Mouse (Mus musculus) forebrain, embryonic 10.5 days (tissue): ENCODE results near the gene Tpsab1. TPM values are rescaled to one million over a fixed set of nuclear protein-coding genes. Genes with fewer than 3 reads are reported as not detected.

Experiments
- DNase-seq: peaks from one replicate; pipeline ENCODE4 v3.0.0-alpha.2; 2017; ENCODE audit warnings: low spot score; ENCODE audit errors: extremely low spot score
- H3K27ac ChIP-seq: fragments of 300-500 bp; sonication (generic); 2 replicates; pipeline ENCODE4 v1.5.1; 2016; ENCODE audit warnings: mild to moderate bottlenecking
- H3K27me3 ChIP-seq: fragments of 300-500 bp; sonication (generic); 2 replicates; pipeline ENCODE4 v1.6.1; 2016; ENCODE audit warnings: mild to moderate bottlenecking; ENCODE audit not compliant: poor library complexity, severe bottlenecking
- H3K36me3 ChIP-seq: fragments of 300-500 bp; sonication (generic); replicated peaks from 2 replicates; pipeline ENCODE4 v1.6.1; 2016; ENCODE audit warnings: mild to moderate bottlenecking, moderate library complexity
- H3K4me1 ChIP-seq: fragments of 300-500 bp; sonication (generic); 2 replicates; pipeline ENCODE4 v1.6.1; 2016
- H3K4me3 ChIP-seq: fragments of 300-500 bp; sonication (generic); 2 replicates; pipeline ENCODE4 v1.5.1; 2016; ENCODE audit warnings: mild to moderate bottlenecking, moderate library complexity
- H3K9me3 ChIP-seq: fragments of 300-500 bp; sonication (generic); 2 replicates; pipeline ENCODE4 v1.6.1; 2016; ENCODE audit warnings: mild to moderate bottlenecking, moderate library complexity
- WGBS: fragments of 180-500 bp; shearing (Covaris S2); methylation state at CpG from one replicate; pipeline ENCODE4 v1.1.7; 2016; 5-methylcytosine and 5-hydroxymethylcytosine counted together
- polyA plus RNA-seq: library from polyadenylated mRNA; unstranded; fragments of >200 nt; fragmentation: Nextera tagmentation; extraction: Ambion mirVana; gene quantifications from 2 replicates; pipeline ENCODE4 v1.2.1, GENCODE M21; 2016

Gene Tpsab1
- not detected in 2 replicates for polyA plus RNA-seq

- Histone ChIP-seq H3K27ac (no peak within 1 kb of the TSS), H3K4me1 (no peaks in the 10 kb centered on the region), H3K27me3 (no peaks in the 10 kb centered on the region), H3K4me3 (no peak within 1 kb of the TSS), H3K9me3 (no peaks in the 10 kb centered on the region), H3K36me3 (no peaks in the 10 kb centered on the region)
- WGBS = 95% methylated on average over 4 of the region's 4 CpGs
- DNase-seq = no peak
Measured at GRCm38 (mm10) chr17:25345462-25345861, at the start of gene Tpsab1. Gene Tpsab1 (minus strand): TSS chr17:25345562.

- WGBS = 88% methylated on average over 4 of the region's 4 CpGs
- Histone ChIP-seq H3K27me3 (peaks cover 42% of the 10 kb centered on the region), H3K27ac (no peak overlapping the region), H3K9me3 (no peaks in the 10 kb centered on the region), H3K4me1 (peaks cover 19% of the 10 kb centered on the region), H3K36me3 (peaks cover 9% of the 10 kb centered on the region), H3K4me3 (no peak overlapping the region)
- no peak for DNase-seq
Measured at GRCm38 (mm10) chr17:25394526-25394925, 49.2 kb upstream of the Tpsab1 start.

- Histone ChIP-seq H3K27ac (no peak overlapping the region), H3K4me3 (no peak overlapping the region), H3K27me3 (no peaks in the 10 kb centered on the region), H3K36me3 (no peaks in the 10 kb centered on the region; the same call in 1 of the 2 replicates), H3K9me3 (no peaks in the 10 kb centered on the region), H3K4me1 (peaks cover 7% of the 10 kb centered on the region)
- peak; percentile 31 for DNase-seq
- WGBS = 50% methylated on average over 9 of the region's 9 CpGs
Measured at GRCm38 (mm10) chr17:25374011-25374410, 28.6 kb upstream of the Tpsab1 start.

- Histone ChIP-seq H3K36me3 (no peaks in the 10 kb centered on the region; the same call in 1 of the 2 replicates), H3K4me3 (no peak overlapping the region), H3K4me1 (peaks cover 5% of the 10 kb centered on the region; the same call in 1 of the 2 replicates), H3K27me3 (no peaks in the 10 kb centered on the region), H3K27ac (no peak overlapping the region), H3K9me3 (no peaks in the 10 kb centered on the region)
- WGBS = 83% methylated on average over 8 of the region's 8 CpGs
- DNase-seq = no peak
Measured at GRCm38 (mm10) chr17:25372491-25372890, 27.1 kb upstream of the Tpsab1 start.

- no peak within 1 kb of the TSS for H3K27ac ChIP-seq
- 85% methylated on average over 3 of the region's 3 CpGs for WGBS
- no peaks in the 10 kb centered on the region for H3K9me3 ChIP-seq
- H3K4me1 ChIP-seq = peaks cover 4% of the 10 kb centered on the region; the same call in 1 of the 2 replicates
- no peaks in the 10 kb centered on the region for H3K36me3 ChIP-seq
- no peak within 1 kb of the TSS for H3K4me3 ChIP-seq
- H3K27me3 ChIP-seq = no peaks in the 10 kb centered on the region
- no peak for DNase-seq
Measured at GRCm38 (mm10) chr17:25368973-25369372, 23.6 kb upstream of the Tpsab1 start, which contains the start of gene Tpsg1. Gene Tpsg1 (plus strand): TSS chr17:25369273.

- no peaks in the 10 kb centered on the region for H3K4me1 ChIP-seq
- no peak within 1 kb of the TSS for H3K4me3 ChIP-seq
- H3K27me3 ChIP-seq = no peaks in the 10 kb centered on the region
- no peak for DNase-seq
- H3K9me3 ChIP-seq = no peaks in the 10 kb centered on the region
- H3K27ac ChIP-seq = no peak within 1 kb of the TSS
- H3K36me3 ChIP-seq = no peaks in the 10 kb centered on the region
- 78% methylated on average over 2 of the region's 2 CpGs for WGBS
Measured at GRCm38 (mm10) chr17:25366005-25366404, 20.6 kb upstream of the Tpsab1 start, which contains the start of gene Tpsb2. Gene Tpsb2 (plus strand): TSS chr17:25366305.

GRCm38 (mm10) chr17:25363726-25364125 lies 18.4 kb upstream of the Tpsab1 start:
- WGBS = 17% methylated on average over 1 of the region's 1 CpGs
- Histone ChIP-seq H3K9me3 (no peaks in the 10 kb centered on the region), H3K36me3 (no peaks in the 10 kb centered on the region), H3K4me3 (no peak overlapping the region), H3K4me1 (no peaks in the 10 kb centered on the region), H3K27ac (no peak overlapping the region), H3K27me3 (no peaks in the 10 kb centered on the region)
- DNase-seq = no peak

- no peaks in the 10 kb centered on the region for H3K9me3 ChIP-seq
- DNase-seq = no peak
- H3K4me1 ChIP-seq = no peaks in the 10 kb centered on the region
- WGBS = 71% methylated on average over 2 of the region's 2 CpGs
- H3K27ac ChIP-seq = no peak overlapping the region
- H3K27me3 ChIP-seq = no peaks in the 10 kb centered on the region
- no peaks in the 10 kb centered on the region for H3K36me3 ChIP-seq
- H3K4me3 ChIP-seq = no peak overlapping the region
Measured at GRCm38 (mm10) chr17:25361291-25361690, 15.9 kb upstream of the Tpsab1 start.

- H3K27me3 ChIP-seq = no peaks in the 10 kb centered on the region
- H3K27ac ChIP-seq = no peak overlapping the region
- no peak overlapping the region for H3K4me3 ChIP-seq
- no peaks in the 10 kb centered on the region for H3K9me3 ChIP-seq
- DNase-seq = no peak
- H3K36me3 ChIP-seq = no peaks in the 10 kb centered on the region
- 66% methylated on average over 3 of the region's 3 CpGs for WGBS
- no peaks in the 10 kb centered on the region for H3K4me1 ChIP-seq
Measured at GRCm38 (mm10) chr17:25341490-25341889, 3.9 kb downstream of the Tpsab1 start.

GRCm38 (mm10) chr17:25340003-25340402 lies 5.4 kb downstream of the Tpsab1 start:
- Histone ChIP-seq H3K4me3 (no peak overlapping the region), H3K4me1 (no peaks in the 10 kb centered on the region), H3K27ac (no peak overlapping the region), H3K36me3 (no peaks in the 10 kb centered on the region), H3K9me3 (no peaks in the 10 kb centered on the region), H3K27me3 (no peaks in the 10 kb centered on the region)
- 89% methylated on average over 6 of the region's 6 CpGs for WGBS
- DNase-seq = no peak

GRCm38 (mm10) chr17:25338218-25338617 lies 7.1 kb downstream of the Tpsab1 start:
- Histone ChIP-seq H3K36me3 (no peaks in the 10 kb centered on the region), H3K9me3 (no peaks in the 10 kb centered on the region), H3K27me3 (peaks cover 13% of the 10 kb centered on the region), H3K4me3 (no peak overlapping the region), H3K4me1 (no peaks in the 10 kb centered on the region), H3K27ac (no peak overlapping the region)
- DNase-seq = no peak
- WGBS = 83% methylated on average over 4 of the region's 4 CpGs

GRCm38 (mm10) chr17:25333943-25334342 lies 11.4 kb downstream of the Tpsab1 start:
- 1% methylated on average over 8 of the region's 8 CpGs for WGBS
- Histone ChIP-seq H3K27ac (no peak overlapping the region), H3K4me1 (no peaks in the 10 kb centered on the region), H3K36me3 (no peaks in the 10 kb centered on the region), H3K9me3 (no peaks in the 10 kb centered on the region), H3K4me3 (no peak overlapping the region), H3K27me3 (peaks cover 15% of the 10 kb centered on the region)
- peak; percentile 76 for DNase-seq

- no peak for DNase-seq
- H3K4me3 ChIP-seq = no peak overlapping the region
- peaks cover 15% of the 10 kb centered on the region for H3K27me3 ChIP-seq
- H3K36me3 ChIP-seq = no peaks in the 10 kb centered on the region
- whole genome bisulfite sequencing = 83% methylated on average over 9 of the region's 9 CpGs
- H3K9me3 ChIP-seq = no peaks in the 10 kb centered on the region
- no peak overlapping the region for H3K27ac ChIP-seq
- H3K4me1 ChIP-seq = no peaks in the 10 kb centered on the region
Measured at GRCm38 (mm10) chr17:25332321-25332720, 13.0 kb downstream of the Tpsab1 start.

GRCm38 (mm10) chr17:25322930-25323329 lies 22.4 kb downstream of the Tpsab1 start:
- Histone ChIP-seq H3K27me3 (no peaks in the 10 kb centered on the region), H3K4me1 (no peaks in the 10 kb centered on the region), H3K9me3 (no peaks in the 10 kb centered on the region), H3K36me3 (no peaks in the 10 kb centered on the region), H3K4me3 (no peak overlapping the region), H3K27ac (no peak overlapping the region)
- DNase-seq = no peak
- 34% methylated on average over 2 of the region's 2 CpGs for WGBS
